Mouse (Mus musculus): ENCODE results near the gene 1700034J05Rik. TPM values are rescaled to one million over a fixed set of nuclear protein-coding genes. Genes with fewer than 3 reads are reported as not detected.
A peak's percentile ranks its signal among the peaks of the same experiment; 100 is the strongest.

1700034J05Rik gene
- polyA plus RNA-seq, 1 experiment: not detected

DNA sequence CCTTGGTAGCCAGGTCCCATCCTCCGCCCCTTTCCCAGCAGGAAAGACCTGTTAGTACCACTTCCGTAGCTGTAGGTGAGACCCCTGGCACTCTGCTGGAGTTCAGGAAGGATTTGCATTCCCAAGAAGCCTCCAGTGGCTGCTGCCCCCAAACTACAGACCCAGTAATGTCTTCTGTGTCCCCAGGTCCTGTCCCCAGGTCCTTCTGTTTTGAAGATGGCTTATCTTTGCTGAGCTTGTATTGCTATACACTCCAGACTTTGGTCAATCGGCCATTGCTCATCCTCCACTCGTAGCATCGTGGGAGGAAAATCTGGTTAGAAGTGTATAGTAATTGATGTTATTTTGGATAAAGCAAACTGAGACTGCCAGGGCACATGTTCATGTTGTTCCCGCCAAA, 13.6 kb upstream of the 1700034J05Rik start:
- TF ChIP-seq CTCF (IDR thresholded peaks at IDR 0.05; ENCODE audit: borderline replicate concordance, insufficient read depth, low read length) (no peak), POLR2A (IDR thresholded peaks at IDR 0.05; ENCODE audit: low read depth, low read length) (no peak)
- H3K4me3 ChIP-seq (ENCODE audit: insufficient read depth, low read length): no peak overlapping the region
- H3K4me1 ChIP-seq (ENCODE audit: control insufficient read depth, insufficient read depth, low read length): no peaks in the 10 kb centered on the region; the same call in 1 of the 2 replicates
- no peak overlapping the region for H3K27ac ChIP-seq (ENCODE audit: insufficient read depth, low read length)

GRCm38 (mm10) chr6:146966446-146967019, 12.3 kb upstream of the 1700034J05Rik start:
- Histone ChIP-seq H3K4me1 (ENCODE audit: control insufficient read depth, insufficient read depth, low read length) (peaks cover 2% of the 10 kb centered on the region; the same call in 1 of the 2 replicates), H3K27ac (ENCODE audit: insufficient read depth, low read length) (no peak overlapping the region), H3K4me3 (ENCODE audit: insufficient read depth, low read length) (no peak overlapping the region)
- no peak for TF ChIP-seq CTCF (IDR thresholded peaks at IDR 0.05; ENCODE audit: borderline replicate concordance, insufficient read depth, low read length)
- TF ChIP-seq POLR2A (IDR thresholded peaks at IDR 0.05; ENCODE audit: low read depth, low read length): no peak

DNA sequence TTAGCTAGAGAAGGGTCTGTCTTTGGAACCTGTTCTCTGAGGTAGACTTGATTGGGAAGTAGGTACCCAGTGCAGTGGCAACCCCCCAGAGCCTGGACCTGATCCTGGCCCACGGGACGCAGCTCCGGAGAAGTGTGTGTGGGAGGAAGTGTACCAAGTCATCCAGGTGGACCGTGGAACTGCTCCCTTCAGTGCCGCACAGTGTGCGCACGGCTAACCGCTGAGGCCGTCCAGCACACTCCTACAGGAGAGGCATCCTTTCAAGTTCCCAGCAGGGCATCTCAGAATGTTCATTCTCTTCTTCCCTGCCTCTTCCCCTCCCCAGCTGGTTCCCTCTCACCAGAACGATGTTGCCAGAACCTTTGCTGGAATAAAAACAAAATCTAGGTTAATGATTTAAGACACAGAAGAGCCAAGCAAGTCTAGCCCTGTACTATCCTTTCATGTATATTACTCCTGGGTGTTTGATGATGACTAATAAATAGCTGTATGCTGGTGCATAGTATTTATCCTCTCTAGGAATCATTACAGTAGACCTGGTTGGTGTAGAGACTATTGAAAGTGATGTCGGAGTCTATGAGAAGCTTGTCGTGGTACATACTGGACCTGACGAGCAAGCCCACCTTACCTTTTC, 11.0 kb upstream of the 1700034J05Rik start:
- no peak overlapping the region for H3K27ac ChIP-seq (ENCODE audit: insufficient read depth, low read length)
- H3K4me3 ChIP-seq (ENCODE audit: insufficient read depth, low read length): no peak overlapping the region
- TF ChIP-seq POLR2A (IDR thresholded peaks at IDR 0.05; ENCODE audit: low read depth, low read length) (no peak), CTCF (IDR thresholded peaks at IDR 0.05; ENCODE audit: borderline replicate concordance, insufficient read depth, low read length) (no peak)

GRCm38 (mm10) chr6:146963396-146964150, 9.4 kb upstream of the 1700034J05Rik start:
- TF ChIP-seq POLR2A (IDR thresholded peaks at IDR 0.05; ENCODE audit: low read depth, low read length) (no peak), CTCF (IDR thresholded peaks at IDR 0.05; ENCODE audit: borderline replicate concordance, insufficient read depth, low read length) (no peak)
- Histone ChIP-seq H3K4me3 (ENCODE audit: insufficient read depth, low read length) (no peak overlapping the region), H3K4me1 (ENCODE audit: control insufficient read depth, insufficient read depth, low read length) (peaks cover 15% of the 10 kb centered on the region), H3K27ac (ENCODE audit: insufficient read depth, low read length) (no peak overlapping the region)

More for the DNA sequence above, 11.0 kb upstream of the 1700034J05Rik start:
- peaks cover 11% of the 10 kb centered on the region for H3K4me1 ChIP-seq (ENCODE audit: control insufficient read depth, insufficient read depth, low read length)

GRCm38 (mm10) chr6:146961832-146962481, 7.7 kb upstream of the 1700034J05Rik start:
- Histone ChIP-seq H3K4me3 (ENCODE audit: insufficient read depth, low read length) (no peak overlapping the region), H3K27ac (ENCODE audit: insufficient read depth, low read length) (peak overlapping the region; percentile 24; the same call in 1 of the 2 replicates), H3K4me1 (ENCODE audit: control insufficient read depth, insufficient read depth, low read length) (peaks cover 22% of the 10 kb centered on the region)
- no peak for TF ChIP-seq POLR2A (IDR thresholded peaks at IDR 0.05; ENCODE audit: low read depth, low read length)
- TF ChIP-seq CTCF (IDR thresholded peaks at IDR 0.05; ENCODE audit: borderline replicate concordance, insufficient read depth, low read length): no peak

DNA sequence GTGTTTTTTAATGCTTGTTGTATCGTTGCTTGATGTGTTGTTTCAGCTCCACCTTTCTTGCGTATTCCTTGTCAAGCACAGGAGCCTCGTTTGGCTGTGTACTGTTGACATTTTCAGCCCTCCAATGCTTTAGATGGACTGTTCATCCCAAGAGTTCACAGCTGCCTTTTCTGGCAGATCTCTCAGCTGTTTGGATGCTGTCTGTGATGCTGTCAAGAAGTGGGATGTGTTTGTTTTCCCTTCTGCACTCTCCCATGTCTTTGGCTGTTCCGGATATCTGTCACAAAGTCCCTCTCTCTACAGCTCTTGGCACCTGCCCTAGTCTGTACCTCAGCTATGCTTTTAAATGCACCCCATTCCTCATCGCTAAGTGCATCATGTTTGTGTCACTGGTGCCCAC, 6.7 kb upstream of the 1700034J05Rik start:
- peak overlapping the region; percentile 87 for H3K27ac ChIP-seq (ENCODE audit: insufficient read depth, low read length)
- TF ChIP-seq POLR2A (IDR thresholded peaks at IDR 0.05; ENCODE audit: low read depth, low read length) (no peak), CTCF (IDR thresholded peaks at IDR 0.05; ENCODE audit: borderline replicate concordance, insufficient read depth, low read length) (no peak)
- no peak overlapping the region for H3K4me3 ChIP-seq (ENCODE audit: insufficient read depth, low read length)
- peaks cover 22% of the 10 kb centered on the region for H3K4me1 ChIP-seq (ENCODE audit: control insufficient read depth, insufficient read depth, low read length)

DNA sequence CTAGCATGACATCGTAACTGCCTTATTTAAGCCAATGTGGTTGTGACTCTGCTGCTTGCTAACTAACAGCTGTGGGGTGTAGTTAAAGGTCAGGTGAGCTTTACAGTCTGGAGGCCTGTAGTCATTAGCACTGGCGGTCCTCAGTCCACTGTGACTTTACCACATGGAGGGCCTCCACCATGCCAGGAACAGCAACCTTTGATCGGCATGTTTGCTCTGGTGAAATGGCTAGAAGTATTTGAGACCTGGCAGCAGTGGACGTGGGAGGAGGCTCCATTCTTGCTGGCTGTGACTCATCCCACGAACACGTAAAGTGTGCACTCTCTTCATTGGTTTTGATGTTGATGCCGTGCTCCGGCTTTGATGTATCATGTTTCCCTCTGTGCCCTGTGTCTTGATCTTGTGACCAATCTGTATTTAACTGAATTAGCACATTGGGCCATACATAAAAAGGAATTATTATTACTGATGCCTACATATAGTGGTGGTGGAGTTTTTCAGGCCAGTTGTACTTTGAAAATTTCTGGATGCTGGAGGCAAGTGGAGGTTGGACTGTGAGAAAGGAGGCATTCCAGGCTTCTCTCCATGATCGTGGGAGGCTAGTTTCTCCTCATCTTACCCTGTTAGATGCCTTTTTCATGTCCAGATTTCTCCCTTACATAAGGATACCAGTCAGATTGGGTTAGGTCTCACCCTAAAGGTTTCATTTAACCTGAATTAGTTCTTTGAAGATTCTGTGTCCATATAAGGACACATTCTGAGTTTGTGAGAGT, 5.9 kb upstream of the 1700034J05Rik start:
- TF ChIP-seq CTCF (IDR thresholded peaks at IDR 0.05; ENCODE audit: borderline replicate concordance, insufficient read depth, low read length): no peak
- no peak for TF ChIP-seq POLR2A (IDR thresholded peaks at IDR 0.05; ENCODE audit: low read depth, low read length)
- Histone ChIP-seq H3K4me3 (ENCODE audit: insufficient read depth, low read length) (no peak overlapping the region), H3K4me1 (ENCODE audit: control insufficient read depth, insufficient read depth, low read length) (peaks cover 23% of the 10 kb centered on the region), H3K27ac (ENCODE audit: insufficient read depth, low read length) (peak overlapping the region; percentile 87)

GRCm38 (mm10) chr6:146958694-146959093, 4.5 kb upstream of the 1700034J05Rik start:
- no peak for TF ChIP-seq POLR2A (IDR thresholded peaks at IDR 0.05; ENCODE audit: low read depth, low read length)
- no peak for TF ChIP-seq CTCF (IDR thresholded peaks at IDR 0.05; ENCODE audit: borderline replicate concordance, insufficient read depth, low read length)
- H3K4me3 ChIP-seq (ENCODE audit: insufficient read depth, low read length): no peak overlapping the region
- peak overlapping the region; percentile 87 for H3K27ac ChIP-seq (ENCODE audit: insufficient read depth, low read length)
- peaks cover 29% of the 10 kb centered on the region for H3K4me1 ChIP-seq (ENCODE audit: control insufficient read depth, insufficient read depth, low read length)

DNA sequence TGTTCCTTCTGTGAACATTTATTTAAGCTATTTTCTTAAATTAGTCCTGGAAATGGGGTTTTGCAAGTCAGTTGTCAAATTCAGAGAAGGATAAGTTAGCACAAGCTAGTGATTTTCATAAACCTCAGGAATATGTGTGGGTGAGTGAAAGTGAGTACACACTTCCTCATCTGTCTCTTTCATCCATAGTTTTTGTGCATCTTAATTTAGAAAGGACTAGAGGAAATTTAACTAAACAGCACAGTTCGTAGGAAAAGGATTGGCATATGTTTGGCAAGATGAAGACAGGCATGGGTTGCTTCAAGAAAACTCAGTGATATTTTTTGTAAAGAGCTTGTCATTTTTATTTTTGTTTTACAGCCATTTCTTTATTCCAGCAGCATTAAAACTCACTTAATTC, 2.7 kb upstream of the 1700034J05Rik start:
- Histone ChIP-seq H3K4me3 (ENCODE audit: insufficient read depth, low read length) (no peak overlapping the region), H3K27ac (ENCODE audit: insufficient read depth, low read length) (no peak overlapping the region), H3K4me1 (ENCODE audit: control insufficient read depth, insufficient read depth, low read length) (peaks cover 29% of the 10 kb centered on the region)
- TF ChIP-seq CTCF (IDR thresholded peaks at IDR 0.05; ENCODE audit: borderline replicate concordance, insufficient read depth, low read length): no peak
- no peak for TF ChIP-seq POLR2A (IDR thresholded peaks at IDR 0.05; ENCODE audit: low read depth, low read length)
